Mouse (Mus musculus): ENCODE measurements at regions not wholly inside any gene's neighbourhood (a gene's known extent, or its start where the extent isn't known, plus 50 kb on each side); places are given as distances from the start of the nearest gene placed in this dataset.

GRCm38 (mm10) chr12:45594689-45595088 is 520.2 kb upstream of the Stxbp6 start:
- no peak for TF ChIP-seq REST (IDR thresholded peaks at IDR 0.05; ENCODE audit: insufficient read depth, insufficient read length)
- no peak for TF ChIP-seq TCF12 (IDR thresholded peaks at IDR 0.05; ENCODE audit: insufficient read depth, poor library complexity, severe bottlenecking)
- TF ChIP-seq POLR2A (IDR thresholded peaks at IDR 0.05; ENCODE audit: insufficient read length, low read depth), result no peak
- no peak for TF ChIP-seq USF1 (IDR thresholded peaks at IDR 0.05; ENCODE audit: low read depth)
- TF ChIP-seq MYOD1 (IDR thresholded peaks at IDR 0.05; ENCODE audit: control insufficient read depth in 1 of 3, insufficient read length in 2 of 3, low read depth in 2 of 3), result no peak
- Histone ChIP-seq H3ac (ENCODE audit: control insufficient read depth, insufficient read length) (no peak overlapping the region), H3K79me2 (ENCODE audit: control insufficient read depth, insufficient read depth) (no peaks in the 10 kb centered on the region), H3K27me3 (ENCODE audit: control insufficient read depth, insufficient read depth, insufficient read length) (no peaks in the 10 kb centered on the region), H3K4me3 (no peak overlapping the region), H3K4me2 (ENCODE audit: low read depth) (no peak overlapping the region), H3K36me3 (ENCODE audit: control insufficient read depth, insufficient read depth) (no peaks in the 10 kb centered on the region)

GRCm38 (mm10) chr12:45590191-45590590 is 515.7 kb upstream of the Stxbp6 start:
- Histone ChIP-seq H3ac (ENCODE audit: control insufficient read depth, insufficient read length) (no peak overlapping the region), H3K4me2 (ENCODE audit: low read depth) (no peak overlapping the region), H3K4me3 (no peak overlapping the region), H3K27me3 (ENCODE audit: control insufficient read depth, insufficient read depth, insufficient read length) (no peaks in the 10 kb centered on the region), H3K79me2 (ENCODE audit: control insufficient read depth, insufficient read depth) (no peaks in the 10 kb centered on the region), H3K36me3 (ENCODE audit: control insufficient read depth, insufficient read depth) (no peaks in the 10 kb centered on the region)
- TF ChIP-seq MAX (IDR thresholded peaks at IDR 0.05; ENCODE audit: low read depth) (no peak), TCF12 (IDR thresholded peaks at IDR 0.05; ENCODE audit: insufficient read depth, poor library complexity, severe bottlenecking) (no peak), MYOG (IDR thresholded peaks at IDR 0.05; ENCODE audit: control insufficient read depth in 1 of 3, insufficient read depth in 1 of 3, insufficient read length in 2 of 3, low read depth in 2 of 3) (no peak), E2F4 (IDR thresholded peaks at IDR 0.05; ENCODE audit: insufficient read depth) (no peak), POLR2AphosphoS2 (IDR thresholded peaks at IDR 0.05; ENCODE audit: insufficient read length, low read depth) (no peak), POLR2A (IDR thresholded peaks at IDR 0.05; ENCODE audit: insufficient read length, low read depth) (no peak), REST (IDR thresholded peaks at IDR 0.05; ENCODE audit: insufficient read depth, insufficient read length) (no peak), USF1 (IDR thresholded peaks at IDR 0.05; ENCODE audit: low read depth) (no peak), TCF3 (IDR thresholded peaks at IDR 0.05; ENCODE audit: insufficient read length, low read depth) (no peak), SRF (IDR thresholded peaks at IDR 0.05; ENCODE audit: control insufficient read depth, insufficient read length, low read depth) (no peak), MYOD1 (IDR thresholded peaks at IDR 0.05; ENCODE audit: control insufficient read depth in 1 of 3, insufficient read length in 2 of 3, low read depth in 2 of 3) (no peak), CEBPB (IDR thresholded peaks at IDR 0.05; ENCODE audit: insufficient read depth, poor library complexity, severe bottlenecking) (no peak)

GRCm38 (mm10) chr12:45585763-45586162 is 511.3 kb upstream of the Stxbp6 start:
- no peaks in the 10 kb centered on the region for H3K36me3 ChIP-seq (ENCODE audit: control insufficient read depth, insufficient read depth)
- TF ChIP-seq POLR2A (IDR thresholded peaks at IDR 0.05; ENCODE audit: insufficient read length, low read depth) (no peak), MAX (IDR thresholded peaks at IDR 0.05; ENCODE audit: low read depth) (no peak), USF1 (IDR thresholded peaks at IDR 0.05; ENCODE audit: low read depth) (no peak), TCF12 (IDR thresholded peaks at IDR 0.05; ENCODE audit: insufficient read depth, poor library complexity, severe bottlenecking) (no peak), SRF (IDR thresholded peaks at IDR 0.05; ENCODE audit: control insufficient read depth, insufficient read length, low read depth) (no peak), TCF3 (IDR thresholded peaks at IDR 0.05; ENCODE audit: insufficient read length, low read depth) (no peak), MYOG (IDR thresholded peaks at IDR 0.05; ENCODE audit: control insufficient read depth in 1 of 3, insufficient read depth in 1 of 3, insufficient read length in 2 of 3, low read depth in 2 of 3) (no peak), REST (IDR thresholded peaks at IDR 0.05; ENCODE audit: insufficient read depth, insufficient read length) (no peak), CEBPB (IDR thresholded peaks at IDR 0.05; ENCODE audit: insufficient read depth, poor library complexity, severe bottlenecking) (no peak), E2F4 (IDR thresholded peaks at IDR 0.05; ENCODE audit: insufficient read depth) (no peak), MYOD1 (IDR thresholded peaks at IDR 0.05; ENCODE audit: control insufficient read depth in 1 of 3, insufficient read length in 2 of 3, low read depth in 2 of 3) (no peak), POLR2AphosphoS2 (IDR thresholded peaks at IDR 0.05; ENCODE audit: insufficient read length, low read depth) (no peak)

GRCm38 (mm10) chr12:45563325-45564030 is 489.0 kb upstream of the Stxbp6 start:
- TF ChIP-seq POLR2A (IDR thresholded peaks at IDR 0.05; ENCODE audit: insufficient read length, low read depth) (no peak), MAX (IDR thresholded peaks at IDR 0.05; ENCODE audit: low read depth) (no peak), REST (IDR thresholded peaks at IDR 0.05; ENCODE audit: insufficient read depth, insufficient read length) (no peak), POLR2AphosphoS2 (IDR thresholded peaks at IDR 0.05; ENCODE audit: insufficient read length, low read depth) (no peak), MYOG (IDR thresholded peaks at IDR 0.05; ENCODE audit: control insufficient read depth in 1 of 3, insufficient read depth in 1 of 3, insufficient read length in 2 of 3, low read depth in 2 of 3) (no peak), TCF3 (IDR thresholded peaks at IDR 0.05; ENCODE audit: insufficient read length, low read depth) (no peak), USF1 (IDR thresholded peaks at IDR 0.05; ENCODE audit: low read depth) (no peak), MYOD1 (IDR thresholded peaks at IDR 0.05; ENCODE audit: control insufficient read depth in 1 of 3, insufficient read length in 2 of 3, low read depth in 2 of 3) (no peak), CEBPB (IDR thresholded peaks at IDR 0.05; ENCODE audit: insufficient read depth, poor library complexity, severe bottlenecking) (no peak), SRF (IDR thresholded peaks at IDR 0.05; ENCODE audit: control insufficient read depth, insufficient read length, low read depth) (no peak), E2F4 (IDR thresholded peaks at IDR 0.05; ENCODE audit: insufficient read depth) (no peak), TCF12 (IDR thresholded peaks at IDR 0.05; ENCODE audit: insufficient read depth, poor library complexity, severe bottlenecking) (no peak)

More at GRCm38 (mm10) chr12:45585763-45586162, 511.3 kb upstream of the Stxbp6 start:
- Histone ChIP-seq H3K4me3 (no peak overlapping the region), H3ac (ENCODE audit: control insufficient read depth, insufficient read length) (no peak overlapping the region), H3K79me2 (ENCODE audit: control insufficient read depth, insufficient read depth) (no peaks in the 10 kb centered on the region), H3K4me2 (ENCODE audit: low read depth) (no peak overlapping the region), H3K27me3 (ENCODE audit: control insufficient read depth, insufficient read depth, insufficient read length) (no peaks in the 10 kb centered on the region)

More at GRCm38 (mm10) chr12:45563325-45564030, 489.0 kb upstream of the Stxbp6 start:
- no peaks in the 10 kb centered on the region for H3K27me3 ChIP-seq (ENCODE audit: control insufficient read depth, insufficient read depth, insufficient read length)
- H3K36me3 ChIP-seq (ENCODE audit: control insufficient read depth, insufficient read depth), result no peaks in the 10 kb centered on the region
- H3ac ChIP-seq (ENCODE audit: control insufficient read depth, insufficient read length), result no peak overlapping the region
- H3K79me2 ChIP-seq (ENCODE audit: control insufficient read depth, insufficient read depth), result no peaks in the 10 kb centered on the region
- no peak overlapping the region for H3K4me2 ChIP-seq (ENCODE audit: low read depth)
- H3K4me3 ChIP-seq, result no peak overlapping the region

All from myocyte (in vitro differentiated cells).